Mouse (Mus musculus): ENCODE measurements around the gene Pde4c. TPM values are rescaled to one million over a fixed set of nuclear protein-coding genes. Genes with fewer than 3 reads are reported as not detected.

Pde4c gene
- polyA plus RNA-seq, 1 experiment from 2014 or later = 0.16 TPM

- no peaks in the 10 kb centered on the region for H3K9me3 ChIP-seq (ENCODE audit: control insufficient read depth, low read length)
- DNase-seq (ENCODE audit: low spot score, missing footprints) (no peak), ATAC-seq (ENCODE audit: low FRiP score) (no peak)
- H3K4me3 ChIP-seq (ENCODE audit: low read depth, low read length) = no peak overlapping the region
- H3K27ac ChIP-seq (ENCODE audit: low read depth, low read length) = no peak overlapping the region
- no peak overlapping the region for H3K9ac ChIP-seq (ENCODE audit: low read length)
- H3K4me2 ChIP-seq = no peak overlapping the region
- no peaks in the 10 kb centered on the region for H3K27me3 ChIP-seq (ENCODE audit: control insufficient read depth, insufficient read depth, low read length)
- WGBS = 92% methylated on average over 7 of the region's 7 CpGs
- H3K4me1 ChIP-seq (ENCODE audit: control insufficient read depth, insufficient read depth, low read length) = peaks cover 17% of the 10 kb centered on the region
- peaks cover 15% of the 10 kb centered on the region for H3K36me3 ChIP-seq (ENCODE audit: control insufficient read depth, insufficient read depth, low read length)
These were observed 47.7 kb downstream of the Pde4c start for GRCm38 (mm10) chr8:70771217-70771616.

GRCm38 (mm10) chr8:70772075-70772474 is 48.6 kb downstream of the Pde4c start:
- no peak for ATAC-seq (ENCODE audit: low FRiP score)
- 95% methylated on average over 13 of the region's 13 CpGs for WGBS
- H3K4me1 ChIP-seq (ENCODE audit: control insufficient read depth, insufficient read depth, low read length) = peaks cover 9% of the 10 kb centered on the region
- H3K9me3 ChIP-seq (ENCODE audit: control insufficient read depth, low read length) = no peaks in the 10 kb centered on the region
- no peak overlapping the region for H3K27ac ChIP-seq (ENCODE audit: low read depth, low read length)
- no peak overlapping the region for H3K4me3 ChIP-seq (ENCODE audit: low read depth, low read length)
- peaks cover 15% of the 10 kb centered on the region for H3K36me3 ChIP-seq (ENCODE audit: control insufficient read depth, insufficient read depth, low read length)
- no peak overlapping the region for H3K9ac ChIP-seq (ENCODE audit: low read length)
- H3K4me2 ChIP-seq = no peak overlapping the region
- DNase-seq (ENCODE audit: low spot score, missing footprints) = no peak
- H3K27me3 ChIP-seq (ENCODE audit: control insufficient read depth, insufficient read depth, low read length) = no peaks in the 10 kb centered on the region

- no peak overlapping the region; the same call in 1 of the 2 replicates for H3K9ac ChIP-seq (ENCODE audit: low read length)
- peaks cover 15% of the 10 kb centered on the region for H3K36me3 ChIP-seq (ENCODE audit: control insufficient read depth, insufficient read depth, low read length)
- H3K4me2 ChIP-seq = no peak overlapping the region
- no peak overlapping the region for H3K4me3 ChIP-seq (ENCODE audit: low read depth, low read length)
- 87% methylated on average over 9 of the region's 9 CpGs for WGBS
- H3K27me3 ChIP-seq (ENCODE audit: control insufficient read depth, insufficient read depth, low read length) = no peaks in the 10 kb centered on the region
- ATAC-seq (ENCODE audit: low FRiP score) (no peak), DNase-seq (ENCODE audit: low spot score, missing footprints) (no peak)
- no peak overlapping the region for H3K27ac ChIP-seq (ENCODE audit: low read depth, low read length)
- H3K4me1 ChIP-seq (ENCODE audit: control insufficient read depth, insufficient read depth, low read length) = peaks cover 14% of the 10 kb centered on the region
- no peaks in the 10 kb centered on the region for H3K9me3 ChIP-seq (ENCODE audit: control insufficient read depth, low read length)
These were observed 49.4 kb downstream of the Pde4c start for GRCm38 (mm10) chr8:70772890-70773289.

- no peak for DNase-seq (ENCODE audit: low spot score, missing footprints)
- Histone ChIP-seq H3K9ac (ENCODE audit: low read length) (peak overlapping the region; percentile 22; the same call in 1 of the 2 replicates), H3K4me3 (ENCODE audit: low read depth, low read length) (no peak overlapping the region), H3K36me3 (ENCODE audit: control insufficient read depth, insufficient read depth, low read length) (peaks cover 11% of the 10 kb centered on the region), H3K4me2 (no peak overlapping the region), H3K4me1 (ENCODE audit: control insufficient read depth, insufficient read depth, low read length) (peaks cover 19% of the 10 kb centered on the region), H3K27ac (ENCODE audit: low read depth, low read length) (no peak overlapping the region), H3K9me3 (ENCODE audit: control insufficient read depth, low read length) (no peaks in the 10 kb centered on the region), H3K27me3 (ENCODE audit: control insufficient read depth, insufficient read depth, low read length) (no peaks in the 10 kb centered on the region)
- ATAC-seq (ENCODE audit: low FRiP score) = no peak
- WGBS = 89% methylated on average over 5 of the region's 5 CpGs
These were observed 49.9 kb downstream of the Pde4c start for GRCm38 (mm10) chr8:70773410-70773809.

- Histone ChIP-seq H3K36me3 (ENCODE audit: control insufficient read depth, insufficient read depth, low read length) (peaks cover 7% of the 10 kb centered on the region), H3K4me1 (ENCODE audit: control insufficient read depth, insufficient read depth, low read length) (peaks cover 20% of the 10 kb centered on the region), H3K27me3 (ENCODE audit: control insufficient read depth, insufficient read depth, low read length) (no peaks in the 10 kb centered on the region), H3K4me3 (ENCODE audit: low read depth, low read length) (no peak overlapping the region), H3K9me3 (ENCODE audit: control insufficient read depth, low read length) (no peaks in the 10 kb centered on the region), H3K27ac (ENCODE audit: low read depth, low read length) (no peak overlapping the region), H3K9ac (ENCODE audit: low read length) (0 out of 2 replicates have a peak overlapping the region, but pooled peaks have one; percentile 20), H3K4me2 (no peak overlapping the region)
- WGBS = 88% methylated on average over 9 of the region's 9 CpGs
- DNase-seq (ENCODE audit: low spot score, missing footprints) (no peak), ATAC-seq (ENCODE audit: low FRiP score) (no peak)
These were observed 50.3 kb downstream of the Pde4c start for GRCm38 (mm10) chr8:70773833-70774232.

GRCm38 (mm10) chr8:70774740-70775139 is 51.2 kb downstream of the Pde4c start:
- peaks cover 9% of the 10 kb centered on the region for H3K36me3 ChIP-seq (ENCODE audit: control insufficient read depth, insufficient read depth, low read length)
- DNase-seq (ENCODE audit: low spot score, missing footprints) (no peak), ATAC-seq (ENCODE audit: low FRiP score) (no peak)
- no peak overlapping the region for H3K9ac ChIP-seq (ENCODE audit: low read length)
- no peak overlapping the region for H3K4me2 ChIP-seq
- H3K4me1 ChIP-seq (ENCODE audit: control insufficient read depth, insufficient read depth, low read length) = peaks cover 20% of the 10 kb centered on the region
- H3K27ac ChIP-seq (ENCODE audit: low read depth, low read length) = no peak overlapping the region
- no peaks in the 10 kb centered on the region for H3K9me3 ChIP-seq (ENCODE audit: control insufficient read depth, low read length)
- 94% methylated on average over 18 of the region's 18 CpGs for WGBS
- H3K4me3 ChIP-seq (ENCODE audit: low read depth, low read length) = no peak overlapping the region
- no peaks in the 10 kb centered on the region for H3K27me3 ChIP-seq (ENCODE audit: control insufficient read depth, insufficient read depth, low read length)

- H3K4me3 ChIP-seq (ENCODE audit: low read depth, low read length) = peak overlapping the region; percentile 83; the same call in 1 of the 2 replicates
- H3K36me3 ChIP-seq (ENCODE audit: control insufficient read depth, insufficient read depth, low read length) = peaks cover 9% of the 10 kb centered on the region
- H3K4me1 ChIP-seq (ENCODE audit: control insufficient read depth, insufficient read depth, low read length) = peaks cover 20% of the 10 kb centered on the region
- peak overlapping the region; percentile 95 for H3K9ac ChIP-seq (ENCODE audit: low read length)
- WGBS = 91% methylated on average over 5 of the region's 5 CpGs
- ATAC-seq (ENCODE audit: low FRiP score) (no peak), DNase-seq (ENCODE audit: low spot score, missing footprints) (no peak)
- peak overlapping the region; percentile 95 for H3K4me2 ChIP-seq
- no peaks in the 10 kb centered on the region for H3K27me3 ChIP-seq (ENCODE audit: control insufficient read depth, insufficient read depth, low read length)
- no peak overlapping the region for H3K27ac ChIP-seq (ENCODE audit: low read depth, low read length)
- H3K9me3 ChIP-seq (ENCODE audit: control insufficient read depth, low read length) = no peaks in the 10 kb centered on the region
These were observed 51.7 kb downstream of the Pde4c start for GRCm38 (mm10) chr8:70775227-70775626.

- 4% methylated on average over 34 of the region's 34 CpGs for WGBS
- peaks cover 9% of the 10 kb centered on the region for H3K36me3 ChIP-seq (ENCODE audit: control insufficient read depth, insufficient read depth, low read length)
These were observed 52.5 kb downstream of the Pde4c start for GRCm38 (mm10) chr8:70775851-70776495.

GRCm38 (mm10) chr8:70776496-70777444 is 53.2 kb downstream of the Pde4c start, which contains the start of gene Pik3r2:
Pik3r2 (minus strand) TSS chr8:70776713.
- H3K4me3 ChIP-seq (ENCODE audit: low read depth, low read length) = peak within 1 kb of the TSS; percentile 83
- H3K4me1 ChIP-seq (ENCODE audit: control insufficient read depth, insufficient read depth, low read length) = peaks cover 20% of the 10 kb centered on the region
- H3K27ac ChIP-seq (ENCODE audit: low read depth, low read length) = peak within 1 kb of the TSS; percentile 98
- H3K27me3 ChIP-seq (ENCODE audit: control insufficient read depth, insufficient read depth, low read length) = no peaks in the 10 kb centered on the region
- H3K4me2 ChIP-seq = peak within 1 kb of the TSS; percentile 95
- peak within 1 kb of the TSS; percentile 95 for H3K9ac ChIP-seq (ENCODE audit: low read length)
- no peaks in the 10 kb centered on the region for H3K9me3 ChIP-seq (ENCODE audit: control insufficient read depth, low read length)
- peaks cover 11% of the 10 kb centered on the region for H3K36me3 ChIP-seq (ENCODE audit: control insufficient read depth, insufficient read depth, low read length)
- ATAC-seq (ENCODE audit: low FRiP score) = peak; percentile 94
- under 1% methylated on average over 94 of the region's 94 CpGs for WGBS
- peak; percentile 100 for DNase-seq (ENCODE audit: low spot score, missing footprints)

More at GRCm38 (mm10) chr8:70775851-70776495, 52.5 kb downstream of the Pde4c start:
- peak overlapping the region; percentile 98; the same call in 1 of the 2 replicates for H3K27ac ChIP-seq (ENCODE audit: low read depth, low read length)
- peak overlapping the region; percentile 95 for H3K9ac ChIP-seq (ENCODE audit: low read length)
- H3K4me3 ChIP-seq (ENCODE audit: low read depth, low read length) = peak overlapping the region; percentile 83
- ATAC-seq (ENCODE audit: low FRiP score) (peak; percentile 1; the same call in 1 of the 2 replicates), DNase-seq (ENCODE audit: low spot score, missing footprints) (peak; percentile 93)
- no peaks in the 10 kb centered on the region for H3K27me3 ChIP-seq (ENCODE audit: control insufficient read depth, insufficient read depth, low read length)
- H3K4me2 ChIP-seq = peak overlapping the region; percentile 95
- peaks cover 20% of the 10 kb centered on the region for H3K4me1 ChIP-seq (ENCODE audit: control insufficient read depth, insufficient read depth, low read length)
- no peaks in the 10 kb centered on the region for H3K9me3 ChIP-seq (ENCODE audit: control insufficient read depth, low read length)
